Mouse (Mus musculus) ovary, adult 18-20 months (tissue): ENCODE measurements at regions not wholly inside any gene's neighbourhood (a gene's known extent, or its start where the extent isn't known, plus 50 kb on each side); places are given as distances from the start of the nearest gene placed in this dataset.

Experiments used
- DNase-seq: peaks from one replicate; pipeline ENCODE4 v3.0.0; 2022; ENCODE audit warnings: low spot score, mixed read lengths

- DNase-seq, result no peak
Measured at GRCm38 (mm10) chr16:85977102-85977501, 75.5 kb upstream of the Adamts5 start.

- no peak for DNase-seq
Measured at GRCm38 (mm10) chr16:85966892-85967444, 65.3 kb upstream of the Adamts5 start.

GRCm38 (mm10) chr16:85966251-85966650, 64.6 kb upstream of the Adamts5 start:
- no peak for DNase-seq

GRCm38 (mm10) chr16:85964352-85965210, 63.0 kb upstream of the Adamts5 start:
- no peak for DNase-seq

GRCm38 (mm10) chr16:85956006-85956562, 54.5 kb upstream of the Adamts5 start:
- no peak for DNase-seq

- no peak for DNase-seq
Measured at GRCm38 (mm10) chr16:85951628-85952027, 50.0 kb upstream of the Adamts5 start.
